Mouse (Mus musculus): ENCODE measurements around the gene Apbb2.

DNA sequence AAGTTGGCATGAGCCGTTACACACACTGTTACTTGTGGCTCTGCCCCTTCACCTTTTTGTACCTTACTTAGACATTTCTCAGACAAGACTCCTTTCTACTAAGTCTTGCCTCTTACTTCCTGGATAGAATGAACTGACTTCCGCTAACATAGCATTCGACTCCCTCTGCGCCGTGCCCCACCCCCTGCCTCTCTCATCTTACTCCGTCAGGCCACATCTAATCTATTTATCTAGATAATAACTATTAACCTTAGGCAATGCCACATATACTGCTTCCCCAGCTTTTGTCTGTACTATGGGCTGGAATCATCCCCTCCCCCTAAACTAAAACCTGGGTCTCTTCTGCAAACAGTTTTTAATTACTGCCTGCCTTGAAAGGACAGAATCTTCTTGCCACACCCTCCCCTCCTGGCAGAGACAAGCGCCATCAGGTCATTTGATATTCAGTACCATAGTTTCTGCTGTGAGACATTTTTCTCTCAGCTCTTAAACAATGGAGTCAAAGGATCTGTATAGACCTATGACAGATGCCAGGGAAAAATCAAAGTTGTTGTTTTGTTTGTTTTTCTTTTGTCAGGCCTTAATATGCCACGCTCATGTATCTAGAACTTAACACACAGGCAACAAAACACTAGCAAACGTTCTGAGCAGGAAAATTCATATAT lies 203.4 kb downstream of the Apbb2 start:
- TF ChIP-seq CTCF (IDR thresholded peaks at IDR 0.05; ENCODE audit: borderline replicate concordance, extremely low read depth, insufficient read depth, insufficient read length) = no peak
- no peak for TF ChIP-seq POLR2A (IDR thresholded peaks at IDR 0.05; ENCODE audit: borderline replicate concordance, extremely low read depth, insufficient read depth, insufficient read length, poor library complexity, severe bottlenecking)
